Mouse (Mus musculus) kidney, adult 2 months (tissue): ENCODE measurements at regions not wholly inside any gene's neighbourhood (a gene's known extent, or its start where the extent isn't known, plus 50 kb on each side); places are given as distances from the start of the nearest gene placed in this dataset.

Experiments
- CTCF ChIP-seq: fragments of 200-500 bp; conservative IDR thresholded peaks from 2 replicates; pipeline ENCODE4 v1.5.1; 2011; ENCODE audit warnings: low read depth, mild to moderate bottlenecking, control low read depth, low read length, moderate library complexity, mixed read lengths; ENCODE audit not compliant: insufficient read depth, insufficient read length
- POLR2A ChIP-seq: fragments of 200-500 bp; IDR thresholded peaks from one replicate; pipeline ENCODE4 v1.6.1; 2011; ENCODE audit warnings: low read depth, low read length, control low read depth

GRCm38 (mm10) chr1:12344726-12345438, 931.0 kb downstream of the A830018L16Rik start:
- TF ChIP-seq CTCF (no peak), POLR2A (no peak)
